Mouse (Mus musculus) MEL (cell line): ENCODE results near the gene Myo7a. TPM values are rescaled to one million over a fixed set of nuclear protein-coding genes. Genes with fewer than 3 reads are reported as not detected.

Experiments used
- DNase-seq: peaks from one replicate; pipeline ENCODE4 v3.0.0; 2011; ENCODE audit warnings: low read depth, low spot score
- H3K27ac ChIP-seq: 2 replicates; pipeline ENCODE4 v1.5.1; 2012; ENCODE audit warnings: low read depth, mild to moderate bottlenecking, control low read depth, low read length, moderate library complexity; ENCODE audit not compliant: control insufficient read depth
- H3K27me3 ChIP-seq, 2 experiments: fragments of 150-350 bp in 1 of 2; sonication (generic) in 1 of 2; 2 replicates each; pipeline ENCODE4 v1.6.1; 2012; ENCODE audit warnings: low read length in 2 of 2, mild to moderate bottlenecking in 2 of 2, improper control_type of control experiment in 1 of 2, moderate library complexity in 1 of 2; ENCODE audit not compliant: insufficient read depth in 2 of 2, control insufficient read depth in 1 of 2
- H3K36me3 ChIP-seq, 2 experiments: 2 replicates each; pipeline ENCODE4 v1.6.1; 2012 to 2014; ENCODE audit warnings: low read length in 2 of 2, improper control_type of control experiment in 1 of 2, inconsistent platforms in 1 of 2, mild to moderate bottlenecking in 1 of 2; ENCODE audit not compliant: insufficient read depth in 2 of 2, control insufficient read depth in 1 of 2
- H3K4me1 ChIP-seq, 2 experiments: fragments of 150-350 bp in 1 of 2; sonication (generic) in 1 of 2; 2 replicates each; pipeline ENCODE4 v1.6.1; 2012; ENCODE audit warnings: low read length in 2 of 2, improper control_type of control experiment in 1 of 2, mild to moderate bottlenecking in 1 of 2; ENCODE audit not compliant: insufficient read depth in 2 of 2, control insufficient read depth in 1 of 2
- H3K4me3 ChIP-seq, 2 experiments: fragments of 150-350 bp in 1 of 2; sonication (generic) in 1 of 2; 2 replicates each; pipeline ENCODE4 v1.5.1; 2012; ENCODE audit warnings: low read depth in 2 of 2, low read length in 2 of 2, mild to moderate bottlenecking in 2 of 2, moderate library complexity in 2 of 2, control low read depth in 1 of 2, improper control_type of control experiment in 1 of 2; ENCODE audit not compliant: control insufficient read depth in 1 of 2, insufficient read depth in 1 of 2
- H3K79me2 ChIP-seq: 2 replicates; pipeline ENCODE4 v1.6.1; 2012; ENCODE audit warnings: mild to moderate bottlenecking, low read length, moderate library complexity; ENCODE audit not compliant: control insufficient read depth, poor library complexity, insufficient read depth
- H3K9ac ChIP-seq: 2 replicates; pipeline ENCODE4 v1.6.1; 2012; ENCODE audit warnings: low read depth, mild to moderate bottlenecking, control low read depth, low read length, moderate library complexity; ENCODE audit not compliant: control insufficient read depth, poor library complexity, severe bottlenecking
- H3K9me3 ChIP-seq: fragments of 150-350 bp; sonication (generic); replicated peaks from 2 replicates; pipeline ENCODE4 v1.6.1; 2012; ENCODE audit warnings: mild to moderate bottlenecking, low read length, improper control_type of control experiment, moderate library complexity; ENCODE audit not compliant: insufficient read depth
- BHLHE40 ChIP-seq: IDR thresholded peaks from 2 replicates; pipeline ENCODE4 v1.6.1; 2012; ENCODE audit warnings: low read depth, mild to moderate bottlenecking, inconsistent platforms, low read length, improper control_type of control experiment, borderline replicate concordance
- CHD1 ChIP-seq: IDR thresholded peaks from 2 replicates; pipeline ENCODE4 v1.6.1; 2012; ENCODE audit warnings: low read depth, mild to moderate bottlenecking, inconsistent platforms, low read length, improper control_type of control experiment
- CHD2 ChIP-seq: IDR thresholded peaks from 2 replicates; pipeline ENCODE4 v1.6.1; 2011; ENCODE audit warnings: low read length, improper control_type of control experiment
- ELF1 ChIP-seq: IDR thresholded peaks from 2 replicates; pipeline ENCODE4 v1.6.1; 2014; ENCODE audit warnings: low read depth, mild to moderate bottlenecking, inconsistent platforms, low read length, improper control_type of control experiment, moderate library complexity
- ETS1 ChIP-seq: IDR thresholded peaks from 2 replicates; pipeline ENCODE4 v1.6.1; 2012; ENCODE audit warnings: low read depth, mild to moderate bottlenecking, inconsistent platforms, low read length, improper control_type of control experiment, moderate library complexity
- GATA1 ChIP-seq: IDR thresholded peaks from 2 replicates; pipeline ENCODE4 v1.6.1; 2011; ENCODE audit warnings: low read depth, low read length, improper control_type of control experiment
- HCFC1 ChIP-seq: IDR thresholded peaks from 2 replicates; pipeline ENCODE4 v1.6.1; 2012; ENCODE audit warnings: low read depth, mild to moderate bottlenecking, inconsistent platforms, low read length, improper control_type of control experiment, moderate library complexity
- MEF2A ChIP-seq: IDR thresholded peaks from 2 replicates; pipeline ENCODE4 v1.6.1; 2014; ENCODE audit warnings: low read depth, mild to moderate bottlenecking, inconsistent platforms, low read length, improper control_type of control experiment; ENCODE audit not compliant: poor library complexity, insufficient replicate concordance, severe bottlenecking; ENCODE audit errors: extremely low read depth
- NELFE ChIP-seq: IDR thresholded peaks from 2 replicates; pipeline ENCODE4 v1.6.1; 2011; ENCODE audit warnings: low read depth, low read length, improper control_type of control experiment
- NRF1 ChIP-seq: IDR thresholded peaks from 2 replicates; pipeline ENCODE4 v1.6.1; 2014; ENCODE audit warnings: low read depth, mild to moderate bottlenecking, inconsistent platforms, low read length, improper control_type of control experiment, moderate library complexity; ENCODE audit not compliant: poor library complexity, insufficient read depth, severe bottlenecking
- POLR2A ChIP-seq, 2 experiments: IDR thresholded peaks; 2 replicates each; pipeline ENCODE4 v1.6.1; 2011 to 2012; ENCODE audit warnings: low read length in 2 of 2, mild to moderate bottlenecking in 2 of 2, control low read depth in 1 of 2, improper control_type of control experiment in 1 of 2, low read depth in 1 of 2, moderate library complexity in 1 of 2; ENCODE audit not compliant: control insufficient read depth in 1 of 2, insufficient read depth in 1 of 2, poor library complexity in 1 of 2
- POLR2AphosphoS2 ChIP-seq: IDR thresholded peaks from 2 replicates; pipeline ENCODE4 v1.6.1; 2011; ENCODE audit warnings: low read length, improper control_type of control experiment
- TAL1 ChIP-seq: IDR thresholded peaks from 2 replicates; pipeline ENCODE4 v1.6.1; 2012; ENCODE audit warnings: mild to moderate bottlenecking, inconsistent platforms, low read length, moderate library complexity, mixed read lengths
- TBP ChIP-seq: IDR thresholded peaks from 2 replicates; pipeline ENCODE4 v1.8.0; 2011; ENCODE audit warnings: low read depth, low read length, improper control_type of control experiment
- USF1 ChIP-seq: IDR thresholded peaks from 2 replicates; pipeline ENCODE4 v1.6.1; 2014; ENCODE audit warnings: low read depth, mild to moderate bottlenecking, inconsistent platforms, low read length, improper control_type of control experiment, moderate library complexity
- polyA plus RNA-seq, 2 experiments: library from polyadenylated mRNA; stranded (reverse) in 1 of 2; unstranded in 1 of 2; fragments of >175 nt in 1 of 2; fragments of >200 nt in 1 of 2; gene quantifications; 2 replicates each; pipeline versions ENCODE4 v1.2.1 to v1.2.4; 2012; ENCODE audit warnings: low replicate concordance in 2 of 2, low read depth in 1 of 2; ENCODE audit not compliant: insufficient read length in 2 of 2, insufficient read depth in 1 of 2, missing spikeins in 1 of 2
- total RNA-seq: library from RNA; depleted of rRNA; stranded (reverse); fragments of 300-350 nt; gene quantifications from 2 replicates; pipeline ENCODE4 v1.2.3, GENCODE M21; 2012

Gene Myo7a
- total and polyA plus RNA-seq, 3 experiments = 1.4 to 7.5 TPM; not detected in 1

GRCm38 (mm10) chr7:98139216-98139615 is 19.9 kb upstream of the Myo7a start:
- H3K27me3 ChIP-seq = peaks cover 0 to 2% of the 10 kb centered on the region in 2 experiments; a peak in 2 of 4 replicates
- H3K4me1 ChIP-seq = no peaks in the 10 kb centered on the region
- no peak for DNase-seq
- H3K4me3 ChIP-seq = no peak overlapping the region
- no peak for TF ChIP-seq GATA1
- no peak overlapping the region for H3K27ac ChIP-seq
- no peaks in the 10 kb centered on the region for H3K36me3 ChIP-seq
- H3K79me2 ChIP-seq = no peaks in the 10 kb centered on the region
- no peaks in the 10 kb centered on the region for H3K9me3 ChIP-seq
- no peak overlapping the region for H3K9ac ChIP-seq

GRCm38 (mm10) chr7:98137995-98138394 is 18.7 kb upstream of the Myo7a start:
- TF ChIP-seq POLR2AphosphoS2 (no peak), GATA1 (no peak), ETS1 (no peak), POLR2A (IDR thresholded peaks at IDR 0.05; ENCODE audit: control insufficient read depth in 1 of 2, insufficient read depth in 1 of 2, low read depth in 1 of 2, low read length in 2 of 2, poor library complexity in 1 of 2) (no peak), CHD1 (no peak), NELFE (no peak), MEF2A (no peak), CHD2 (no peak), TAL1 (no peak), HCFC1 (no peak), USF1 (no peak), ELF1 (no peak), TBP (no peak)
- Histone ChIP-seq H3K9ac (no peak overlapping the region), H3K36me3 (no peaks in the 10 kb centered on the region), H3K27me3 (peaks cover 0 to 2% of the 10 kb centered on the region in 2 experiments; a peak in 2 of 4 replicates), H3K9me3 (no peaks in the 10 kb centered on the region), H3K27ac (no peak overlapping the region), H3K79me2 (no peaks in the 10 kb centered on the region), H3K4me3 (no peak overlapping the region), H3K4me1 (no peaks in the 10 kb centered on the region)
- DNase-seq = no peak

- Histone ChIP-seq H3K79me2 (no peaks in the 10 kb centered on the region), H3K4me3 (no peak overlapping the region), H3K9me3 (no peaks in the 10 kb centered on the region), H3K27me3 (peaks cover 0 to 2% of the 10 kb centered on the region in 2 experiments; a peak in 2 of 4 replicates), H3K36me3 (no peaks in the 10 kb centered on the region), H3K4me1 (no peaks in the 10 kb centered on the region), H3K27ac (no peak overlapping the region), H3K9ac (no peak overlapping the region)
- no peak for DNase-seq
- TF ChIP-seq ETS1 (no peak), ELF1 (no peak), NELFE (no peak), NRF1 (no peak), BHLHE40 (no peak)
Observed at GRCm38 (mm10) chr7:98137583-98137982, 18.3 kb upstream of the Myo7a start.
